Mouse (Mus musculus) limb, embryonic 14.5 days (tissue): ENCODE data around the gene Dscaml1. TPM values are rescaled to one million over a fixed set of nuclear protein-coding genes. Genes with fewer than 3 reads are reported as not detected.

Source experiments
- ATAC-seq: fragments of 200-750 bp; cut with Nextera tagmentation; 2 replicates; pipeline ENCODE4 v1.8.0; 2017; ENCODE audit warnings: low read depth, moderate number of reproducible peaks, moderate TSS enrichment; ENCODE audit not compliant: low FRiP score
- DNase-seq: peaks from one replicate; pipeline ENCODE4 v3.0.0-alpha.2; 2015; ENCODE audit warnings: low spot score
- H3K27ac ChIP-seq: fragments of 300-500 bp; sonication (generic); replicated peaks from 2 replicates; pipeline ENCODE4 v1.5.1; 2014; ENCODE audit warnings: low read depth, mild to moderate bottlenecking, low read length, moderate library complexity, mixed read lengths
- H3K27me3 ChIP-seq: fragments of 300-500 bp; sonication (generic); 2 replicates; pipeline ENCODE4 v1.6.1; 2014; ENCODE audit warnings: low read length, mixed read lengths; ENCODE audit not compliant: control insufficient read depth, insufficient read depth
- H3K36me3 ChIP-seq: fragments of 300-500 bp; sonication (generic); 2 replicates; pipeline ENCODE4 v1.6.1; 2014; ENCODE audit warnings: mild to moderate bottlenecking, low read length, moderate library complexity, mixed read lengths; ENCODE audit not compliant: control insufficient read depth, insufficient read depth
- H3K4me1 ChIP-seq: fragments of 300-500 bp; sonication (generic); 2 replicates; pipeline ENCODE4 v1.6.1; 2014; ENCODE audit warnings: antibody characterized with exemption, low read length, mixed read lengths; ENCODE audit not compliant: control insufficient read depth, insufficient read depth
- H3K4me2 ChIP-seq: fragments of 300-500 bp; sonication (generic); replicated peaks from 2 replicates; pipeline ENCODE4 v1.6.1; 2014; ENCODE audit warnings: low read depth, mild to moderate bottlenecking, low read length, moderate library complexity; ENCODE audit not compliant: severe bottlenecking
- H3K4me3 ChIP-seq: fragments of 300-500 bp; sonication (generic); replicated peaks from 2 replicates; pipeline ENCODE4 v1.5.1; 2014; ENCODE audit warnings: low read length
- H3K9ac ChIP-seq: fragments of 300-500 bp; sonication (generic); 2 replicates; pipeline ENCODE4 v1.6.1; 2014; ENCODE audit warnings: mild to moderate bottlenecking, low read depth, low read length, moderate library complexity; ENCODE audit not compliant: severe bottlenecking
- H3K9me3 ChIP-seq: fragments of 300-500 bp; sonication (generic); 2 replicates; pipeline ENCODE4 v1.6.1; 2016; ENCODE audit warnings: low read length; ENCODE audit not compliant: control insufficient read depth
- POLR2A ChIP-seq: fragments of 200-500 bp; IDR thresholded peaks from 2 replicates; pipeline ENCODE4 v1.8.0; 2012; ENCODE audit warnings: inconsistent platforms, mild to moderate bottlenecking, moderate library complexity, borderline replicate concordance; ENCODE audit not compliant: insufficient read depth, insufficient read length; ENCODE audit errors: extremely low read depth
- WGBS: fragments of 180-500 bp; shearing (Covaris S2); extraction: QIAGEN DNeasy Blood & Tissue Kit; methylation state at CpG from one replicate; pipeline ENCODE4 v1.1.7; 2014; 5-methylcytosine and 5-hydroxymethylcytosine counted together
- polyA plus RNA-seq, 2 experiments: library from polyadenylated mRNA; depleted of rRNA in 1 of 2; stranded (reverse) in 1 of 2; unstranded in 1 of 2; fragments of >200 nt; fragmentation: Nextera tagmentation in 1 of 2; extraction: Ambion mirVana in 1 of 2; gene quantifications; 2 replicates each; pipeline versions ENCODE4 v1.2.1 to v1.2.3; 2012 to 2014

The Dscaml1 gene
- polyA plus RNA-seq, 2 experiments: 0.43 to 1.0 TPM

DNA sequence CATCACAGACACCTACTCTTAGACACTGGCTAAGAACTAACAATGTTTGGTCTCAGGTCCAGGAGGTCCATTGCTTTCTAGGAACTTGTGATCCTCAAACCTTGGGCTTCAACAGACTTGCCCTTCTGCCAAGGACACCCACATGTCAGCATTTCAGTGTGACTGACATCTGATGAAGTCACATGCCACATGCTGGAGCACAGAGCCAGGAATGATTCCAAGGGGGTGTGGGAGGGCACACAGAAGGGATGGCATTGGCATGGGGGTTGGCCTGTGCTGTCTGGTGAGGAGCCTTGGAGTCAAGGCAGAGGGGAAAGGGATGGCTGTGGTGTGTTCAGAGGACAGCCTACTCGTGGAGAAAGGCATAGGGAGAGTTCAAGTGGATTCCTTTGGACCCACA is 210.9 kb downstream of the Dscaml1 start:
- ATAC-seq (no peak), DNase-seq (no peak)
- no peak for TF ChIP-seq POLR2A
- Histone ChIP-seq H3K4me1 (peaks cover 15% of the 10 kb centered on the region), H3K9ac (no peak overlapping the region), H3K9me3 (0 out of 2 replicates have a peak, but pooled peaks cover 4% of the 10 kb centered on the region), H3K27ac (no peak overlapping the region), H3K36me3 (no peaks in the 10 kb centered on the region), H3K4me2 (no peak overlapping the region), H3K4me3 (no peak overlapping the region), H3K27me3 (no peaks in the 10 kb centered on the region)
- WGBS: 55% methylated on average over 1 of the region's 1 CpGs

- WGBS: 77% methylated on average over 6 of the region's 6 CpGs
- ATAC-seq: no peak
- Histone ChIP-seq H3K4me2 (no peak overlapping the region), H3K36me3 (no peaks in the 10 kb centered on the region), H3K27me3 (no peaks in the 10 kb centered on the region), H3K9ac (no peak overlapping the region), H3K4me3 (no peak overlapping the region), H3K27ac (no peak overlapping the region), H3K4me1 (peaks cover 5% of the 10 kb centered on the region), H3K9me3 (0 out of 2 replicates have a peak, but pooled peaks cover 4% of the 10 kb centered on the region)
- no peak for TF ChIP-seq POLR2A
- DNase-seq: no peak
Observed at GRCm38 (mm10) chr9:45638184-45638917, 211.9 kb downstream of the Dscaml1 start.

DNA sequence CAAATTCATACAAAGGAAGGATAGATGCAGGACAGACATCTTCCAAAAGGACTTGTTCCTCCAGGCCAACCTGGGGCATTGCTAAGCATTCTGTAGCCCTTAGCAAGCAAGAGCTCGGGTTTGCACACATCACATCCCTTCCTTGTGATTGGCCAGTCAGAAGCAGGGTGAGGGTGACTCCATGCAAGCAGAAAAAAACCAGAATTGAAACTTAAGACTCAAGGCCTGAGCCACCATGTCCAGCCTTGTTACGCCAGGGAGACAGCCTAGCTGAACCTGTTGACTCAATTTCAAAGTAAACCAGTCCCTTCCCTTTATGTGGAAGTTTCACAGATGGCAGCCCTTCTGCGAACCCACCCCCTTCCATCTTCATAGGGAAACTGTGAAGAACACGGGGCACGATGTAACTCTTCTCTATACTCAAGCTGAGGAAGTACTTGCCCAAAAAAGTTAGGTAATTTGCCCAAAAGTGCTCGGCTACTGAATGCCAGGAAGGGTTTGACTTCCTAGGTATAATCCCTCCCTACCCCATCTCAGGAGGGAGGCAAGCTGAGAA is 218.5 kb downstream of the Dscaml1 start:
- TF ChIP-seq POLR2A: no peak
- Histone ChIP-seq H3K9me3 (no peaks in the 10 kb centered on the region), H3K27me3 (no peaks in the 10 kb centered on the region), H3K9ac (no peak overlapping the region), H3K27ac (no peak overlapping the region), H3K4me3 (no peak overlapping the region), H3K36me3 (no peaks in the 10 kb centered on the region), H3K4me1 (no peaks in the 10 kb centered on the region), H3K4me2 (no peak overlapping the region)
- 67% methylated on average over 6 of the region's 6 CpGs for WGBS
- ATAC-seq (peak; percentile 62; the same call in 1 of the 2 replicates), DNase-seq (no peak)

DNA sequence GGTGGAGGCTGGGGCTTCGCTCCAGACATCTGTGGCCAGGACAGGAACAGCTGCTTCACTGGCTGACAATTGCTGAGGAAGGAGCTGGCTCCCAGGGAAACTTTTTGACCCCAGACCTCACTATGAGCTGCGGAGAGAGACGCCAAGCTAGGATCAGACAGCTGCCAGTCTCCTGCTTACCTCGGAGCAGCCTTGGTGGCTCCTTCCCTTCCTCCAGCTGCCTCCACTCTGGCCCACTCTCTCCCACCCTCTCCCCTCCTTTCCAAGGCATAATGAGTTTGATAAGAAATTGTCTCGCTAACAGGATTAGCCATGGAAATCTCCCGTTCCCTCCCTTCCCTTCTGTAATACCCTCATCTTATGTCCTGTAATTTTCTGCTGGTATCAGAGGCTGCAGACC is 219.1 kb downstream of the Dscaml1 start:
- Histone ChIP-seq H3K4me1 (no peaks in the 10 kb centered on the region), H3K27me3 (no peaks in the 10 kb centered on the region), H3K36me3 (no peaks in the 10 kb centered on the region), H3K27ac (no peak overlapping the region), H3K9me3 (no peaks in the 10 kb centered on the region), H3K4me3 (no peak overlapping the region), H3K9ac (no peak overlapping the region), H3K4me2 (no peak overlapping the region)
- no peak for DNase-seq
- peak; percentile 41; the same call in 1 of the 2 replicates for ATAC-seq
- WGBS: 58% methylated on average over 6 of the region's 6 CpGs
- no peak for TF ChIP-seq POLR2A

DNA sequence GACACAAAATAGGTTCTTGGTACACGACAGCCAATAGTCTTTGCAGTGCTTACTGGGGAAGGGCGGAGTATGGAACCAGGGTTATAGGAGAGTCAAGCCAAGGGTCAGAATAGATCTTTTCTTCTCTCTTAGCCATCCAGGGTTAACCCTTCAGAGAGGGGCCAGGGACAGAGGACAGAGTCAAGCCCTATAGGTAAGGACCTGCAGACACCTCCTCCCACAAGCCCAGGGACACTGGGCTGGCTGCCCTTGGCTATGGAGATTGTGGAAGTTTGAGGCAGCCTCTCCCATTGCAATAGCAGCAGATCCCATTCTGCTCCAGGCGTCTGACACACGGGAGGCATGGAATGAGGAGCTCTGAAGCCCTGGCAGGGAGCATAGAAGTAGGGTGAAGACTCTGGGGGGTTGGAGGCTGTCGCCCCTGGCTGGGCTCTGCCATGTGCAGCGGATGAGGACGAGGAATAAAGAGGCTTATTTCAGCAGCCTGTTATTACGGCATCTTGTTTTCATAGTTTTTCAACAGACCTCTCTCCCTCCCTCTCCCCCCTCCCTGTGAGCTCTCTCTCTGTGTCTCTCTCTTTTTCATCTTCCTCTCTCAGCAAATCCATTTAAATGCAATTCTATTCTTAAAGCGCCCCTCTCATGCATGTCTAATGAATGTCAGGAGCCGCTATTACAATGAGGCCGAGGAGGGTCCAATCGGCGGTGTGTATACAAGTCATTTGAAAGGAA is 224.8 kb downstream of the Dscaml1 start:
- H3K9ac ChIP-seq: no peak overlapping the region
- H3K4me3 ChIP-seq: no peak overlapping the region
- H3K27me3 ChIP-seq: no peaks in the 10 kb centered on the region
- H3K4me2 ChIP-seq: no peak overlapping the region
- H3K27ac ChIP-seq: no peak overlapping the region
- no peaks in the 10 kb centered on the region for H3K4me1 ChIP-seq
- TF ChIP-seq POLR2A: no peak
- H3K36me3 ChIP-seq: no peaks in the 10 kb centered on the region
- ATAC-seq: no peak
- no peak for DNase-seq
- WGBS: 59% methylated on average over 13 of the region's 13 CpGs
- no peaks in the 10 kb centered on the region for H3K9me3 ChIP-seq
